Mouse (Mus musculus): Measurements from ENCODE around the gene Gm7137.
"Not testable (repeated sequence)": the region's sequence is repeated elsewhere in the genome, so short reads cannot be mapped to it uniquely, and the experiment has no call there.

Gm7137 gene

DNA sequence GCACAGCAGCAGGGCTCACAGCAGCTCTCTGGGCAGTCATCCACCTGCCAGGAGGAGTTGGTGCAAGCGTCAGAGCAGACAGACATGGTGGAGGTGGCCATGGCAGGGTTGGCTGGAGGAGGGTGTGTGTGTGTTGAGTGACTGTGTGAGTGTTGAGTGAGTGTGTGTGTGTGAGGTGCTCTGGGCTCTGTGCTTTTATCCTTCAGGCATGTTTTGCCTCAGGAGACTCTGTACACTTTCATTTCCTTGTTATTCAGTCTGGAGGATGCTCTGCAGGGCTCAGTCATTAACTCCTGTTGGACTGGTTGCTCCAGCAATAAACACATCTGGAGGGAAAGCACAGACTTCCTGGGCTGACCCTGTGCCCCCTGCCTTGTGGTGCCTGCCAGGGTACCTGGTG, 36.7 kb downstream of the Gm7137 start, which contains the start of gene Gm9736:
Gene Gm9736, minus strand, starts transcription at position 101 of the 400 bp plus-strand sequence.
- not testable (repeated sequence) for DNase-seq (ENCODE audit: low read depth)

DNA sequence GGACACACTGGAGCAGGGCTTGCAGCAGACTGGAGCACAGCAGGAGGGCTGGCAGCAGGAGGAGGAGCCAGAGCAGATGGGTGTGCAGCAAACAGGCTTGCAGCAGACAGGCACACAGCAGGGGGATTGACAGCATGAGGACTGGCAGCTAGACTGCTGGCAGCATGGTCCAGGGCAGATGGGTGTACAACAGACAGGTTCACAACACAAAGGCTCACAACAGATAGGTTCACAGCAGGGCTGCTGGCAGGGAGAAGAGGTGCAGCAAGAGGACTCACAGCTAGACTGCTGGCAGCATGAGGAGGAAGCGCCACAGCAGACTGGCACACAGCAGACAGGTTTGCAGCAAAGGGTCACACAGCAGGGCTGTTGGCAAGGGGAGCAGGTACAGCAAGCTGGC, 37.3 kb downstream of the Gm7137 start:
- not testable (repeated sequence) for DNase-seq (ENCODE audit: low read depth)

- not testable (repeated sequence) for DNase-seq (ENCODE audit: low read depth)
Observed at GRCm38 (mm10) chr10:77741924-77742688, 45.9 kb downstream of the Gm7137 start, which contains the start of gene Gm18596. TSS of gene Gm18596 (minus strand) at chr10:77742638.

- DNase-seq (ENCODE audit: low read depth), result no peak
Observed at GRCm38 (mm10) chr10:77738929-77739328, 49.1 kb downstream of the Gm7137 start.

Measured in naive thymus-derived CD4-positive, alpha-beta T cell, adult 2 months (primary cell).